Mouse (Mus musculus): ENCODE data around the gene Cacnb1.

Gene Cacnb1

DNA sequence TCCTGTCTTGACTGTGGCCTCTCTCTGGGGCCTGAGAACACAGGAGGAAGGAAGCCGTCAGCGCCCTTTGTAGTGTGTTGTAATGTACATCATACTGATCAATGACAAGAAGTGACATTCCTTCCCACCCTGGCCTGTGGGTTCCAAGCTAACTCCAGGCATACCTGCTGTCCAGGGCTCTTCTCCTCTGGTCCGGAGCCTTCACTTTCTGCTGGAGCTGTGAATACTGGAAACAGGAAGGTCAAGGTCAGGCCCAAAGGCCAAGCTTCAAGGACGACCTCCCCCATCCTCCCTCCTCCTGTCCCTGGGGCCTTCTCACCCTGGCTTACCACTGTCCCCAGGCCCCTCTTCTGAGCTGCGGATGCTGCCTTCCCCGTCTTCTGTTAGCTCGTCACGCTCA, 18.1 kb upstream of the Cacnb1 start:
- no peak for DNase-seq (ENCODE audit: low read depth, low spot score)

DNA sequence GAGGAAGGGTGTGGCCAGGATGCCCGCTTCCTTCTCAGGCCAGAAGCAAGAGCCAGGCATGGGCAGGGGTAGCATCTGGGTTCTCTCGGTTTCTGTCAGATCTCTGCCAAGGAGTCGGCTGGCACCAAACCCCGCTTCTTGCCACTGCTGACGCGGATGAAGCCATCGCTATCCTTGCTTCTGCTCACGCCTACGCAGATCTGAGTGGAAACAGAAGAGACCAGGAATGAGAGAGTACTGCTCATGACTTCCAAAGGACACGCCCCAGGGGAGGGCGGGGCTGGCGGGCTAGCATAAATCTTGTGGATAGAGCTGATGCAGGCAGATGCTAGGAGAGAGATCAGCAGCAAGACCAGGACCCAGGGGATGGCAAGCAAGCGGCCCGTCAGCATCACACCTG, 15.0 kb upstream of the Cacnb1 start:
- DNase-seq (ENCODE audit: low read depth, low spot score), result no peak

- no peak for DNase-seq (ENCODE audit: low read depth, low spot score)
Observed at GRCm38 (mm10) chr11:98035977-98036377, 13.1 kb upstream of the Cacnb1 start.

GRCm38 (mm10) chr11:98034840-98035239, 12.0 kb upstream of the Cacnb1 start:
- no peak for DNase-seq (ENCODE audit: low read depth, low spot score)

DNA sequence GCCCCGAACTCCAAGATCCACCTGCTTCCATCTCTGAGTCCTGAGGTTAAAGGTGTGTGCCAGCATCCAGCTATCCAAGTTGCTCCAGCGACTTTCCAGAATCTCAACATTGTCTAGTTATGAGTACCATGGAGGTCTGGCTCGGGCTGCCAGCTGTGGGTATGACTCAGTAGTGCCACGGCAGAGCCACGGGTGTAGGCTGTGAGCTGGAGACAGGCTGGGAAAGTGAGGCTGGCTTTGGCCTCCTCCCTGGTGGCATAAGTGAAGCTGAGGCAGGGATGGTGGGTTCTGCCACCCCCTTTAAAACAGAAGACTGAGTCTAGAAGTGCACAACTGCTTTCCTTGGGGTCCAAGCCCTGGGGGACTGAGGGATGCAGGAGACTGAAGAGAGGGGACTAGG, 11.2 kb upstream of the Cacnb1 start:
- DNase-seq (ENCODE audit: low read depth, low spot score), result no peak

- DNase-seq (ENCODE audit: low read depth, low spot score), result peak; percentile 42
Observed at GRCm38 (mm10) chr11:98031443-98031770, 8.6 kb upstream of the Cacnb1 start.

- no peak for DNase-seq (ENCODE audit: low read depth, low spot score)
Observed at GRCm38 (mm10) chr11:98030701-98031442, 8.0 kb upstream of the Cacnb1 start.

GRCm38 (mm10) chr11:98027785-98028184, 5.0 kb upstream of the Cacnb1 start:
- no peak for DNase-seq (ENCODE audit: low read depth, low spot score)

DNA sequence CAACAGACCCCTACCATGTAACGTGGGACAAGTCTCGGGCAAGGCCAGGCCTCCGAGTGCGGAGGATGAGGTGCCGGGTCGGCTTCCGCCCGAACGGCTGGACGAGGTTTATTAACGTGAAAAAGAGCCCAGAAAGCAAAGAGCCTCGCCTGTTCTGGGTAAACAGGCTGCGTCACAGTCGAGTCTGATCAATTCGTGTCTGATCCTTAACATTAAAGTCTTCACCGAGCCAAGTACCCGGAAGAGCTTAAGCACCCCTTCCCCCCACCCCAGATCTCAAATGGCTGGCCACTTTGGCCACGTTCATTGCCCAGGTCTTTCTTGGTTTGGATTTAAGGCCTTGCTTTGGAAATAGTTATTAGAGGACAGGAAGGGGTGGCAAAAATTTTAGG, 4.5 kb upstream of the Cacnb1 start:
- no peak for DNase-seq (ENCODE audit: low read depth, low spot score)

- DNase-seq (ENCODE audit: low read depth, low spot score), result peak; percentile 86
Observed at GRCm38 (mm10) chr11:98026570-98027296, 3.9 kb upstream of the Cacnb1 start, which contains the start of gene Rpl19. Gene Rpl19, plus strand, starts transcription at chr11:98026710.

DNA sequence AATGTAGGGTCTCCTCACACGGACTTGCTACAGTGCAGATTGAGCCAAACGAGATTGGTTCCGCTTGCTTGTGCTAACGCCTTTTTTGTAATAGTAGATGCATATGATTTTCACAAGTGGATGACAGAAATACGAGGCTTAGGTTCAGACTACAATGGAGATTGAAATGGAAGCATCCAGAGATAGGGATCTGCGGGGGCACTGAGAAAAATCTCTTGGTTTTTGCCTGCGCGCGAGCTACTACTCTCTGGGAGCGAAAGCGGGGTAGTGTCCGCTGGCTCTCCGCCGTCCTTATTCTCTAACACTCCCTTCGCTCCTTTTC, 3.4 kb upstream of the Cacnb1 start:
- DNase-seq (ENCODE audit: low read depth, low spot score), result no peak

- no peak for DNase-seq (ENCODE audit: low read depth, low spot score)
Observed at GRCm38 (mm10) chr11:98024516-98024915, 1.7 kb upstream of the Cacnb1 start.

- DNase-seq (ENCODE audit: low read depth, low spot score), result no peak
Observed at GRCm38 (mm10) chr11:98022253-98022554, 630 bp downstream of the Cacnb1 start.

DNA sequence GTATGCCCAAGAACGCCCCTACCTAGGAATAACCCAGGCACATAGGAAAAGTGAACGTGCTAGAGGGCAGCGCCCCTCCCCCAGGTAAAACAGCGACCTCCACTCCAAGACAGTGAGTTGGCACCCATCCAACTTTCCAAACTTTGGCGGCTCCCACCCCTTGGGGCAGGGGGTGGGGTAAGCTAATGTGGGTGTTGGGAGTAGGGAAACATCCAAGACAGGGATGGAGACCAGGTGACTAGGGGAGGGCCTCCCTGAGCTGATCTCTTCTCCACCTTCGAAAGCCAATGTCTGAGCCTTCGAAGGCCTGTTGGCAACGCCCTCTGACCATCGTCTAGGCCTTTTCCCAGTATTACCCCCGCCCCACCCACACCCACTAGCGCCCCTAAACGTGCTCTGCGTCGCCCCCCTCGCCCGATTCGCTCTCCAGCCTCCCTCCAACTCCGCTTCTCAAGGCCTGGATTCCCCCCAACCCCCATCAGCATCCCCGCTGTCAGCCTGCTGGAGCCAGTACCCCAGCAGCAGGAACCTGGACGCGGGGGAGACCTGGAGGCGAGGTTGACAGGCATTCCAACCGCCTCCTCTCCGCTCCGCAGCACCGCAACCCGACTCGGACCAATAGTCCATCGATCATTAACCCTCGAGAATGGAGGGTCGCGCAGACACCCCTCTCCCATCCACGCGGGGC, 1.1 kb downstream of the Cacnb1 start:
- DNase-seq (ENCODE audit: low read depth, low spot score), result no peak

- no peak for DNase-seq (ENCODE audit: low read depth, low spot score)
Observed at GRCm38 (mm10) chr11:98021118-98021517, 1.7 kb downstream of the Cacnb1 start.

GRCm38 (mm10) chr11:98020710-98021109, 2.1 kb downstream of the Cacnb1 start:
- DNase-seq (ENCODE audit: low read depth, low spot score), result no peak

DNA sequence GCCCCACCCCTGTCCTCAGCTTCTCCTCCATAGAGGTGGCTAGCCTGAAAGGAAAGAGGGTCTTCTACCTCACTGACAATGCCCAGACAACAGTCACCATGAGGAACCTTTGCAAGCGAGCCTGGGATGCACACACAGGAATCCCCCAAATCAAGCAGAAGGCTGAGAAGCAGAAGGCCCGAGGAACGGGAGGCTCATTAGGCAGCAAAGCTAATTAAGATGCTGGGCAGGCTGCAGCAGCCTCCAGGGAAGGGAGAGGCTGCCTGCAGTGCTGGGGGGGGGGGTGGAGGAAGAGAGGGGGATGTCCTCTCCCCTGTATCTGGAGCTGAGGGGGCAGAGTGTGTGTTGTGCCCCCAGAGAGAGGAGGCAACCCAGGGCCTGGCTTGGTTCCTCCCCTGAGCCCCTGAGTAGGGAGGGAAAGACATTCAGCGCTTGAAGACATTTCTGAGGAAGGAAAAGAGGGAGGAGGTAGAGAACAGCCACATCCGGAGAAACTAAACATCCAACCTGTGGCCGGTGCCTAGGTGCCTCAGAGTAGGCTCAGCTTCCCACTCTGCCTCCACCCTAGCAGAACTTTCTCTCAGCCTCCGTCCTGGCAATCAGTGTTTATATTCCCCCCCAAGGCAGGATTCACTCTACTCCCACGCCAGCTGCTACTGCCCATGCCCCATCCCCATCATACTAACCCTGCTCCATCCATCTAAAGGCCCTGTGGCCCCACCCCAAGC, 2.8 kb downstream of the Cacnb1 start:
- DNase-seq (ENCODE audit: low read depth, low spot score), result no peak

DNA sequence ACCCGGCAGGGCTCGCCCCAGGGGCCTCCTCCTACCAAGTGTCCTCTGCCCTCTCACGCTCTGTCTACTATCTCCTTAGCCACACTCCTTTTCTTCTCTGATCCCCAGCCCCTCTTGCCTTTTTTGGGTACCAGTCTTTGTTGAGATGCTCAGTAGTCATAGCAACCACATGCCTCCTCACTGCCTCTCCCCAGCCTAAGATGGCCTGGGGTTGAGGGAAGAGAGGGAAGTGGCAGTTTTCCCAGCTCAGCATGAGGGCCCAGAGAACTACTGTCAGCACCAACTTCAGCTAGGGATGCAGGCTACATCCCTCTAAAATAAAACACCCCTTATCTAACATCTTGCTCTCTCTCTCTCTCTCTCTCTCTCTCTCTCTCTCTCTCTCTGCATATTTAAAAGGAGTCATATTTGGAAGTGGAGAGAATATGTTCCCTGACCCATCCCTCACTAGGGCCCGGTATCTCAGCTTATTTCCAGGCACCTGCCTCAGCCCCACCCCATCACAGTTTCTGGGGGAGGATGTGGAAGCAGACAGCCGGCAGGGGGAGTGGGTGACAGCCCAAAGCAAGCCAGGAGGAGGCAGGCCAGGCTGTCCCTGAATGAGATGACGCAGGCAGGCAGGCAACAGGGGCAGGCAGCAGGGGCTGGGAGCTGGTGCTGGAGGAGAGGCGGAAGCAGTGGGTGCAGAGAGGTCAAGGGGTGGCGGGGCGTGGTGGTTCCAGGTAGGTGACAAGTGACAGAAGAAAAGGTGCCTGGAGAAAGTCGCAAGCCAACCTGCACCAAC, 3.8 kb downstream of the Cacnb1 start:
- no peak for DNase-seq (ENCODE audit: low read depth, low spot score)

GRCm38 (mm10) chr11:98018222-98018621, 4.6 kb downstream of the Cacnb1 start:
- no peak for DNase-seq (ENCODE audit: low read depth, low spot score)

DNA sequence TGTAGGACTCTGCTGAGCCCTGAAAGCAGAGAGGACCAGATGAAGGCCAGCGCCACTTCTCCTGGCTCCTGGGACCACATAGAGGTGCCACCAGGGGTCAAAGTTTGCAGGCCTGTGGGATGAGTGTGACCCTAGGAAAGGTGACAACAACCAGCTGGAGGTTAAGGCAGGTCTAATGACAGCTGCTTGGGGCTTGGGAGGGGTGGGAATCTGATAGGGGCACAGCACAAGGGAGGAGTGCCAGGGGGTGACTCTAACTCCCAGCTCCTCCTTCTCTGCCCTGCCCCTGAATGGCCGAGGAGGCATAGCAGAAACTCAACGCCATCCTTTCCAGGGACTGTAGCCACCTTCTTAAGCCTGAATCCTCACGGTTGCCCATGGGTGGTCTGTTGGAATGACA, 6.0 kb downstream of the Cacnb1 start:
- DNase-seq (ENCODE audit: low read depth, low spot score), result no peak

- DNase-seq (ENCODE audit: low read depth, low spot score), result no peak
Observed at GRCm38 (mm10) chr11:98016177-98016576, 6.7 kb downstream of the Cacnb1 start.

DNA sequence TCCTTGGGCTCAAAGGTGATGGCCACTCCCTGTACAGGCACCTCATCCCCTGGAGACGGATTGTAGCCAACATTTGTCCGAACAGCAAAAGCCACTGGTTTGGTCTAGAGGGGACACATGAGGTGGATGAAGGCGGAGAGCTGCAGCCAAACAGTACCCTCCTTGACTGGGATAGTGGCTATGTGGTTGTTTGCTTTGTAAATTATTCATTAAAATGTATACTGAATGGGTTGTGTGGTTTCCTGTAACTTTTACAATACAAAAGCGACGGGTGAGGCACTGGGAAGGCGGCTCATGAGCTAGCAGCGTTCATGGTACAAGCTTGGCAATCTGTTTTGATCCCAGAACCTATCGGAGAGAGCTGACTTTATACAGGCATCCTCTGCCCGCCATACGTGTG, 10.0 kb downstream of the Cacnb1 start:
- no peak for DNase-seq (ENCODE audit: low read depth, low spot score)
